Mouse (Mus musculus) lung, postnatal 0 days (tissue): ENCODE results near the gene C8b.

Source experiments
- CTCF ChIP-seq: IDR thresholded peaks from 2 replicates; pipeline ENCODE4 v1.5.1; 2016; ENCODE audit warnings: antibody characterized with exemption, mild to moderate bottlenecking
- EP300 ChIP-seq: IDR thresholded peaks from 2 replicates; pipeline ENCODE4 v1.6.1; 2016; ENCODE audit warnings: antibody characterized with exemption, mild to moderate bottlenecking, control low read depth

DNA sequence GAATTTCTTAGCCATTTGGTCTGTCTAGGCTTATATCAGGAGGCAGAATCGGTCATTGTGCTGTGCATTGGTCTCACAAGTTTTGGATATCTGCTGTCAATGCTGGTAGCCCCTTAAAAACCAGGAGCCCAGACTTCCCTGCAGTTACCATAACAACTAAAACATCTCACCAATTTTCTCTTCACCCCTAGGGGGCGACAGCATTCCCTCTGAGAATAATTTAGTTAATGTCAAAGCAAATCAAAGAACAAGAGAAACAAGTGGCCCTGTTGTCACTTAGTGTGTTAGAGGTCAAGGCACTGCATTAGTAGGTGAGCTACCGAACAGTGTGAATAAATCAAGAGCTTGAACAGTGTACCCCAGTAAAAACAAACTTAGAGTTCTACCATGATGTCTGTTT is 40.4 kb upstream of the C8b start:
- TF ChIP-seq CTCF (peak; percentile 56), EP300 (no peak)
